Mouse (Mus musculus) lung, embryonic 14.5 days (tissue): Measurements from ENCODE around the gene Fsip1. TPM values are rescaled to one million over a fixed set of nuclear protein-coding genes. Genes with fewer than 3 reads are reported as not detected.
"Not testable (repeated sequence)": the region's sequence is repeated elsewhere in the genome, so short reads cannot be mapped to it uniquely, and the experiment has no call there.

Source experiments
- ATAC-seq: fragments of 200-750 bp; cut with Nextera tagmentation; 2 replicates; pipeline ENCODE4 v1.8.0; 2017; ENCODE audit warnings: mild to moderate bottlenecking, moderate TSS enrichment, moderate library complexity; ENCODE audit not compliant: insufficient read depth
- DNase-seq: peaks from one replicate; pipeline ENCODE4 v3.0.0-alpha.2; 2015
- H3K27ac ChIP-seq: fragments of 300-500 bp; sonication (generic); 2 replicates; pipeline ENCODE4 v1.5.1; 2014; ENCODE audit warnings: low read depth, mild to moderate bottlenecking, moderate library complexity
- H3K27me3 ChIP-seq: fragments of 300-500 bp; sonication (generic); 2 replicates; pipeline ENCODE4 v1.6.1; 2014; ENCODE audit warnings: low read length, control low read depth; ENCODE audit not compliant: insufficient read depth
- H3K36me3 ChIP-seq: fragments of 300-500 bp; sonication (generic); 2 replicates; pipeline ENCODE4 v1.6.1; 2014; ENCODE audit warnings: control low read depth; ENCODE audit not compliant: insufficient read depth
- H3K4me1 ChIP-seq: fragments of 300-500 bp; sonication (generic); 2 replicates; pipeline ENCODE4 v1.6.1; 2014; ENCODE audit warnings: antibody characterized with exemption, control low read depth; ENCODE audit not compliant: insufficient read depth
- H3K4me2 ChIP-seq: fragments of 300-500 bp; sonication (generic); 2 replicates; pipeline ENCODE4 v1.6.1; 2014; ENCODE audit warnings: mild to moderate bottlenecking
- H3K4me3 ChIP-seq: fragments of 300-500 bp; sonication (generic); 2 replicates; pipeline ENCODE4 v1.5.1; 2014; ENCODE audit warnings: low read depth, low read length
- H3K9ac ChIP-seq: fragments of 300-500 bp; sonication (generic); 2 replicates; pipeline ENCODE4 v1.6.1; 2014
- H3K9me3 ChIP-seq: fragments of 300-500 bp; sonication (generic); 2 replicates; pipeline ENCODE4 v1.6.1; 2016; ENCODE audit warnings: low read depth, low read length, control low read depth
- CTCF ChIP-seq: IDR thresholded peaks from 2 replicates; pipeline ENCODE4 v1.5.1; 2016; ENCODE audit warnings: antibody characterized with exemption, low read depth
- WGBS: fragments of 180-500 bp; shearing (Covaris S2); extraction: QIAGEN DNeasy Blood & Tissue Kit; methylation state at CpG from one replicate; pipeline ENCODE4 v1.1.7; 2014; 5-methylcytosine and 5-hydroxymethylcytosine counted together
- polyA plus RNA-seq: library from polyadenylated mRNA; unstranded; fragments of >200 nt; fragmentation: Nextera tagmentation; extraction: Ambion mirVana; gene quantifications from 2 replicates; pipeline ENCODE4 v1.2.1, GENCODE M21; 2014

Fsip1 gene
- polyA plus RNA-seq, 1 experiment from 2014 or later: 1.1 TPM

DNA sequence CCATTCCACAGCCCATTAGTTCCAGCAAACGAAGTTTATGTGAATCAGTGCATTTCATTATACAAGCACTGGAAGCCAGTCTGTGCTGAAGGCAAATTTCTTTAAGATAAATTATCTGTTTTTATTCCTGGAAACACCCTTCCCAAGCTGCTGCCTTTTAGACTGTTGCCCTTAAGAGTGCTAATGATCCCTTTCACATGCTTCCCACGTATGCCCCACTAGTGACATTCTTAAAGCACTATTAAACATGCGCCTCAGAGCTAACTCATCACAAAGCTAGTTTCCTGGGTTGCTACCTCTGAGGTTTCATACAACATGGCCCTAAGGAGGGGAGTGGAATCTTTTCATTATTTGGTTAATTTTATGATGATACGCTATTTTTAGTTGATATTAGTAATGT lies 41.8 kb upstream of the Fsip1 start:
- Histone ChIP-seq H3K4me1 (no peaks in the 10 kb centered on the region), H3K27ac (no peak overlapping the region), H3K9ac (no peak overlapping the region), H3K4me2 (no peak overlapping the region), H3K36me3 (no peaks in the 10 kb centered on the region), H3K27me3 (no peaks in the 10 kb centered on the region), H3K9me3 (no peaks in the 10 kb centered on the region), H3K4me3 (no peak overlapping the region)
- ATAC-seq (no peak), DNase-seq (no peak)
- no peak for TF ChIP-seq CTCF
- 67% methylated on average over 4 of the region's 4 CpGs for WGBS

DNA sequence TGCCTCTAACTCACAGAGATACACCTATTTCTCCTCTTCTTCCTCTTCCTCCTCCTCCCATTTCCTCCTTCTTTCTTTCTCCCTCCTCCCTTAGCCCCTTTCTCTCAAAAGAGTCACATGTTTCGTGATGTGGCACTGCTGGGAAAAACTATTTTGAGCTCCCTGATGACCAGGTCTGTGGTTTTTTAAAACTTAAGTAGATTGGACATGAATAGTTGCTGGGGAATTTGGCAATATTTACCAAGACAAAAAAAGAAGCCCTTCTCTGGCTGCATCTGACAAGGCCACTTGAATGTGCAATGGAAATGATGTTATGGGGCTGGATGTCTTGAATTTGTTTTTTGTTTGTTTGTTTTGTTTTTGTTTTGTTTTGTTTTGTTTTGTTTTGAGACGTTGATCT lies 41.2 kb upstream of the Fsip1 start:
- Histone ChIP-seq H3K4me1 (no peaks in the 10 kb centered on the region), H3K9ac (no peak overlapping the region), H3K4me2 (no peak overlapping the region), H3K36me3 (no peaks in the 10 kb centered on the region), H3K9me3 (no peaks in the 10 kb centered on the region), H3K27me3 (no peaks in the 10 kb centered on the region), H3K27ac (no peak overlapping the region), H3K4me3 (no peak overlapping the region)
- no peak for DNase-seq
- WGBS: 73% methylated on average over 2 of the region's 2 CpGs
- no peak for ATAC-seq
- no peak for TF ChIP-seq CTCF

DNA sequence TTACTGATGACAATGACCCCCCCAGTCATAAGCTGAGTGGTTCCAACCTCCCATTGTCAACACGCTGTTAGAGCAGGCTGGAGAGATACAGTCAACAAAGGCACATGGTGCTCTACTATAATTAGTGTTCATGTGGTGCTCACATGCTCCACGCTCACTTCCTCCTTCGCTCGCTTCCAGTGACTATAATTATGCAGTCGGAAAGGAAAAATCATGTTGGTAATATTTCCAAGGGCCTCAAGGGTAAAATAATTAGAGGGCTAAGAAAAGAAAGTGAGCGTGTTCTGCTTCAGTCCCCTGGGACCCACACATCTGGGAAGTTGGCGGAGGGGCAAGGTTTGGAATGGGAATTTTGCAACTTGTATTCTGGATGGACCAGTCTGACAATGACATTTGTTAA lies 38.7 kb upstream of the Fsip1 start:
- H3K9me3 ChIP-seq: no peaks in the 10 kb centered on the region
- no peaks in the 10 kb centered on the region for H3K27me3 ChIP-seq
- H3K36me3 ChIP-seq: no peaks in the 10 kb centered on the region
- DNase-seq (no peak), ATAC-seq (no peak)
- H3K4me1 ChIP-seq: no peaks in the 10 kb centered on the region
- no peak overlapping the region for H3K27ac ChIP-seq
- no peak for TF ChIP-seq CTCF
- 76% methylated on average over 7 of the region's 7 CpGs for WGBS
- no peak overlapping the region for H3K4me2 ChIP-seq
- no peak overlapping the region for H3K9ac ChIP-seq
- H3K4me3 ChIP-seq: no peak overlapping the region

DNA sequence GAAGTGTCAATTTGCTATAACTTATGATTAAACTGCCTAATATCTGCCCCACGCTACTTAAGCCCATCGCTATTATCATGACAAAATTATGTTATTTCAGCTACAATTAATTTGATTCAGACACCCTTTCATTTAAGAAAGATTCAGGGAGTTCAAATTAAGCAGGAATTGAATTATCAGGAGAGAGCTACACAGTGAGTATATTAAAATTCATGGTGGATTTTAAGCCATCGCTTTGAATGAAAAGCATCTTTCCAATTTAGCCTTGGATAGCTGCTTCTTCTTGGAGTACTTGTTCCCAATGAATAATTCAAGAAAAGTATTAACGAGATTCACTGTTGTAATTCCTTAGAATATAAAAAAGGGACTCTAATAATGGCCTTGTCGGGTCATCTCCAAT lies 36.8 kb upstream of the Fsip1 start:
- H3K4me2 ChIP-seq: no peak overlapping the region
- WGBS: 87% methylated on average over 5 of the region's 5 CpGs
- no peak overlapping the region for H3K27ac ChIP-seq
- no peak for TF ChIP-seq CTCF
- DNase-seq (no peak), ATAC-seq (no peak)
- no peak overlapping the region for H3K4me3 ChIP-seq
- no peaks in the 10 kb centered on the region for H3K9me3 ChIP-seq
- H3K9ac ChIP-seq: no peak overlapping the region
- no peaks in the 10 kb centered on the region for H3K36me3 ChIP-seq
- no peaks in the 10 kb centered on the region for H3K4me1 ChIP-seq
- H3K27me3 ChIP-seq: no peaks in the 10 kb centered on the region

DNA sequence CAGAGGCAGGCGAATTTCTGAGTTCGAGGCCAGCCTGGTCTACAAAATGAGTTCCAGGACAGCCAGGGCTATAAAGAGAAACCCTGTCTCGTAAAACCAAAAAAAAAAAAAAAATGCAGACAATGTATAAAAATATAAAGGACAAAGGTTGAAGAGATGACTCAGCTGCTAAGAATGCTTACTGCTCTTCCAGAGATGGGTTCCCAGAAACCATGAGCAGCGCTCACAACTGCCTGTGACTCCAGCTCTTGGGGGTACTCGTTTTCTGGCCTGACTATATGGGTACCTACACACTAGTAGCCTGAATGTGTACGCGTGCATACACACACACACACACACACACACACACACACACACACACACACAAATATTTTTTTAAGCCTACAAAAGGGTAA lies 32.3 kb upstream of the Fsip1 start:
- not testable (repeated sequence) for H3K4me1 ChIP-seq, H3K27me3 ChIP-seq, H3K9me3 ChIP-seq, H3K4me2 ChIP-seq, H3K4me3 ChIP-seq, DNase-seq, H3K36me3 ChIP-seq, H3K9ac ChIP-seq, ATAC-seq, H3K27ac ChIP-seq
- WGBS: 82% methylated on average over 7 of the region's 7 CpGs

DNA sequence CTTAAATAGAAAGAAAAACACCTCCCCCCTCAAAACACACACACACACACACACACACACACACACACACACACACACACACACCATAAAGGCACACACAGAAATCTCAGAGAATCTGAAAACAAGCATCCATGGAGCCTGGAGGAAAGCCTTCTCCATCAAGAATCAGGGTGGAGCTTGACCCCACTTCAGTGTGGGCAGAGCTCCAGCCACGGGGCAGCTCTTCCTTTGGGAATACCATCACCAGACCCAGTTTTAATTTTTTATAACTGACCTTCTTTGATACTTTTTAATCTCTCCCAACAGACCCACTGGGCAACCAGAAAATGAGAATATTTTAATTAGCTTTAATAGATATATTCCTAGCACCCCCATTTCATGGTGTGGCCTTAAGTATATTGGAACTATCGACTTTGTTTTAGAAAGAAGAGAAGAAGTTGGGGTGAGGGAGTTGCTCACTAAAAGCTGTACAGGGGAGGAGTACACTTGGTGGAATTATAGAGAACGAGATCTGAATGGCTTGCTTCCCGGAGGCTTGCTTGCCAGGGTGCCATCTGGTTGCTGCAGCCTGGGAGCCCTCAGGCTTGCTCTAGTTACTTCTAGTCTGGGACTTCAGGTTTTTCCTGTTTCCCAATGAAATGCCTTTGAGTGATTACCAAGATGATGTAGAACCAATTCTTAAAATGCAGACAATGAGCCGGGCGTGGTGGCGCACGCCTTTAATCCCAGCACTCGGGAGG lies 31.7 kb upstream of the Fsip1 start:
- 85% methylated on average over 9 of the region's 9 CpGs for WGBS
- H3K4me3 ChIP-seq: no peak overlapping the region
- no peaks in the 10 kb centered on the region for H3K9me3 ChIP-seq
- no peaks in the 10 kb centered on the region for H3K27me3 ChIP-seq
- DNase-seq (no peak), ATAC-seq (no peak)
- H3K36me3 ChIP-seq: no peaks in the 10 kb centered on the region
- H3K27ac ChIP-seq: no peak overlapping the region
- no peak overlapping the region for H3K9ac ChIP-seq
- TF ChIP-seq CTCF: no peak
- no peaks in the 10 kb centered on the region for H3K4me1 ChIP-seq
- no peak overlapping the region for H3K4me2 ChIP-seq

DNA sequence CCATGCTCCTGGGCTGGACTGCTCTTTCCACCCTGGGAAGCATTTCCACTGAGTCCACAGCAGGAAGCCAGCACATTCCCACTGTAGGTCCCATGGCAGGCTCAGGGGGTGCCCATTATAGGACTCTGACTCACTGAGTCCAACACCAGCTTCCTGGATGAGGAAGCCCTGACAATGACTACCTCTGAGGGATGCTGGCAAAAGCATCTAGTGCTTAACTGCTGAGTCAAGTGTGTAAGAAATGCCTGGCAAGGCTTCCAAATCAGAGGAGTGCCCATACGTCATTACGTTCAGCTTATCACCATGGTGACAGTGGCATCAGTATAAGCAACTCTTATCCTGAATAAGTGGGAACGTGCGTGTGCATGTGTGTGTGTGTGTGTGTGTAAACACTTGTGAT lies 30.9 kb upstream of the Fsip1 start:
- Histone ChIP-seq H3K27me3 (no peaks in the 10 kb centered on the region), H3K9ac (no peak overlapping the region), H3K4me1 (no peaks in the 10 kb centered on the region), H3K4me3 (no peak overlapping the region), H3K9me3 (no peaks in the 10 kb centered on the region), H3K27ac (no peak overlapping the region), H3K36me3 (no peaks in the 10 kb centered on the region), H3K4me2 (no peak overlapping the region)
- no peak for TF ChIP-seq CTCF
- no peak for DNase-seq
- WGBS: 55% methylated on average over 4 of the region's 4 CpGs
- no peak for ATAC-seq

DNA sequence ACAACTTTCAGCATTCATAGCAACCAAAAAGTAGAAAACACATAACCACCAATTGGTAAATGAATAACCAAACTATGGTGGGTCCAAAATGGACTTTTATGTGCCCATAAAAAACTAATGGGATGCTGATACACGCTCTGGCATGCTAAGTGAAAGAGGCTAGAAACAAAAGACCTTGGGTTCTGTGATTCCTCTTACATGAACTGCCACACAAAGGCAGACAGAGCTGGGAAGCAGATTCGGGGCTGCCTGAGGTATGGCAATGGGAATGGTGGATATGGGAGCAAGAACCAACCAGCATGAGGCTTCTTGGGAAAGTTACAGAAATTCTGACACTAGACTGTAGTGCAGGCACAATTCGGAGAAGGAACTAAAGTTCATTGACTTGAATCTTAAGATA lies 25.7 kb upstream of the Fsip1 start:
- H3K4me2 ChIP-seq: no peak overlapping the region

More for the DNA sequence above, 25.7 kb upstream of the Fsip1 start:
- H3K4me3 ChIP-seq: no peak overlapping the region
- no peak for DNase-seq
- no peaks in the 10 kb centered on the region for H3K27me3 ChIP-seq
- H3K4me1 ChIP-seq: no peaks in the 10 kb centered on the region
- no peak for ATAC-seq
- no peaks in the 10 kb centered on the region for H3K36me3 ChIP-seq
- H3K9me3 ChIP-seq: no peaks in the 10 kb centered on the region
- TF ChIP-seq CTCF: no peak
- WGBS: 82% methylated on average over 3 of the region's 3 CpGs
- no peak overlapping the region for H3K27ac ChIP-seq
- no peak overlapping the region for H3K9ac ChIP-seq
